Mouse (Mus musculus) embryonic fibroblast, embryonic 13.5 days (primary cell): ENCODE data around the gene Gart. TPM values are rescaled to one million over a fixed set of nuclear protein-coding genes. Genes with fewer than 3 reads are reported as not detected.

ENCODE experiments used
- H3K27ac ChIP-seq: 2 replicates; pipeline ENCODE4 v1.5.1; 2012; ENCODE audit warnings: low read length, control low read depth, inconsistent platforms; ENCODE audit not compliant: insufficient read depth
- H3K4me1 ChIP-seq: 2 replicates; pipeline ENCODE4 v1.6.1; 2011; ENCODE audit warnings: low read length; ENCODE audit not compliant: control insufficient read depth, insufficient read depth
- H3K4me3 ChIP-seq: 2 replicates; pipeline ENCODE4 v1.5.1; 2011; ENCODE audit warnings: mild to moderate bottlenecking, control low read depth, low read length; ENCODE audit not compliant: insufficient read depth
- CTCF ChIP-seq: IDR thresholded peaks from 2 replicates; pipeline ENCODE4 v1.5.1; 2011; ENCODE audit warnings: mild to moderate bottlenecking, control low read depth, low read length, moderate library complexity, borderline replicate concordance; ENCODE audit not compliant: insufficient read depth
- POLR2A ChIP-seq: IDR thresholded peaks from 2 replicates; pipeline ENCODE4 v1.6.1; 2011; ENCODE audit warnings: low read depth, mild to moderate bottlenecking, control low read depth, low read length, moderate library complexity
- polyA plus RNA-seq: library from polyadenylated mRNA; stranded (reverse); fragments of >200 nt; gene quantifications from 2 replicates; pipeline ENCODE4 v1.2.4, GENCODE M21; 2011; ENCODE audit warnings: low read depth; ENCODE audit not compliant: missing spikeins, insufficient read length

Gart gene
- polyA plus RNA-seq, 1 experiment, result 68.2 TPM

DNA sequence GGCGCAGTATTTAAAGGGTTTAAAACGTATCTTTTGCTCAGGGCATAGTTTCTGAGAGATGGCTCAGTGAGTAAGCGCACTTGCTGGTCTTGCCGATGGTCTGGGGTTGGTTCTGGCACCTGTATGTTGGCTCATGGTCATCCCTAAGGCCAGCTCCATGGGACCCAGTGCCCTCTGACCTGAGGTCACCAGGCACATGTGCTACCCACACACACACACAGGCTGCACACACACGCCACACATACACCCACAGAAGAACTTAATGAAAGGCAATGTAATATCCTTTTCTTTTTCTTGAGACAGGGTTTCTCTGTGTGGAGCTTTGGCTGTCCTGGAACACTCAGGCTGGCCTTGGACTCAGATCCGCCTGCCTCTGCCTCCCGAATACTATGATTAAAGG lies 13.8 kb downstream of the Gart start:
- Histone ChIP-seq H3K4me1 (no peaks in the 10 kb centered on the region), H3K27ac (no peak overlapping the region), H3K4me3 (no peak overlapping the region)
- TF ChIP-seq CTCF (no peak), POLR2A (no peak)

- Histone ChIP-seq H3K27ac (no peak overlapping the region), H3K4me1 (no peaks in the 10 kb centered on the region), H3K4me3 (no peak overlapping the region)
- TF ChIP-seq POLR2A (no peak), CTCF (no peak)
Observed at GRCm38 (mm10) chr16:91632439-91632838, 14.3 kb downstream of the Gart start.

DNA sequence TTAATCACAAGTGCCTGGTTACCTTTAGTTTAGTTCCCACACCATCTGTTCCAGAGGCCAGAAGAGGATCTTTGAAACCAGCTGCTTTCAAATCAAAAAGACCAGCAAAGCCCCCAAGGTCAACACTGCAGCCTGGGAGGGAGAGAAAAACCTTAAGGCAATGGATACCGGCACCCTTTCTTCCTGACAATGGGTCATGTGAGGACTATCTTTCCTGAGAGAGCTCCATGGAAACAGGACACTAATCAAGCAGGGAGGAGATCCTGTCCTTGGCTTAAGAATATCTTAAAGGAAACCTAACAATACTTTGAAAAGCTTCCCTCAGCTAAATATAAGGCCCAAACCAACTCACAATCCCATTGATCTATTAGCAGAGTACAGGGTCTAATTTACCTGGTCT lies 16.2 kb downstream of the Gart start:
- no peak overlapping the region for H3K4me3 ChIP-seq
- no peak overlapping the region for H3K27ac ChIP-seq
- no peak for TF ChIP-seq POLR2A
- no peak for TF ChIP-seq CTCF
- H3K4me1 ChIP-seq, result no peaks in the 10 kb centered on the region

DNA sequence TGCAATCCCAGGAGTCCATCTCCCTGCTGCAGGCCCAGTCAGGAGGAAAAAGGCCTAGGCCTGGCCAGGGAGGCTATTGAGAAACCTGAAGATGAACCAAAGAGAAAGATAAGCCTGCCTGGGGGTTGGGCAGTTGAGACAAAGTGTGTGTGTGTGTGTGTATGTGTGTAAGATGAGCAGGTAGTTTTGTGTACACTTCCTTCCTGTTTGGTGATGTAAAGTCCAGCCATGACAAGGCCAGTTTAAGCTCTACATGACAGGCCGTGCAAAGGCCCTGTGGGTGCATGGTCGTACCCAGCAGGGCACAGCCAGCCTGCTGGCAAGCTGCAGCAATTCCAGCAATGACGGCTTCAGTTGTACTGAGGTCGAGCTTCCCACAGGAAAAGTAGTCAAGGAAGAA lies 17.0 kb downstream of the Gart start:
- no peak for TF ChIP-seq CTCF
- Histone ChIP-seq H3K4me3 (no peak overlapping the region), H3K27ac (no peak overlapping the region), H3K4me1 (no peaks in the 10 kb centered on the region)

GRCm38 (mm10) chr16:91628673-91629072 lies 18.1 kb downstream of the Gart start:
- Histone ChIP-seq H3K4me3 (no peak overlapping the region), H3K27ac (no peak overlapping the region), H3K4me1 (no peaks in the 10 kb centered on the region)
- TF ChIP-seq CTCF (no peak), POLR2A (no peak)

GRCm38 (mm10) chr16:91627831-91628230 lies 18.9 kb downstream of the Gart start:
- Histone ChIP-seq H3K27ac (no peak overlapping the region), H3K4me3 (no peak overlapping the region), H3K4me1 (no peaks in the 10 kb centered on the region)
- TF ChIP-seq POLR2A (no peak), CTCF (no peak)

DNA sequence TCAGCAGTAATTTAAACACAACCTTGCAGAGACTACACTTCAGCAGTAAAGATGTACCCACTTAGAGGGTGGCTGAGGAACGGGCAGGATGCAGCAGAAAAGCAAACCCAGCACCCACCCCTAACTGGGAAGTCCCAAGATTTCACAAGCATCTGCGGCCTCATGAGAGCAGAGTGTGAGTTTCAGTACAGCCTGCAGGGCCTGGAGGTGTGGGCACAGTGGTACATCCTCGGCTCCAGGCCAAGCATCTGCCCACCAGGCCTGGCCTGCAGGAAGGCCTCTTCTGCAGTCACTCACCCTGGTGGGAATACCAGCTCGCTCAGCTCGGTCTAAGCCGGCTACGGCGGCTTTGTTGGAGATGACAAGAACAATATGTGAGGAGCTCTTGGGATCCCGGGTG lies 23.7 kb downstream of the Gart start:
- H3K27ac ChIP-seq, result no peak overlapping the region

GRCm38 (mm10) chr16:91620991-91621390 lies 25.8 kb downstream of the Gart start:
- H3K27ac ChIP-seq, result no peak overlapping the region
- H3K4me3 ChIP-seq, result no peak overlapping the region
- TF ChIP-seq CTCF (no peak), POLR2A (no peak)
- H3K4me1 ChIP-seq, result no peaks in the 10 kb centered on the region

More for the DNA sequence above, 23.7 kb downstream of the Gart start:
- TF ChIP-seq POLR2A, result no peak
- no peak for TF ChIP-seq CTCF
- Histone ChIP-seq H3K4me1 (no peaks in the 10 kb centered on the region), H3K4me3 (no peak overlapping the region)

- no peak overlapping the region for H3K27ac ChIP-seq
- no peak overlapping the region for H3K4me3 ChIP-seq
- no peaks in the 10 kb centered on the region for H3K4me1 ChIP-seq
- TF ChIP-seq POLR2A (no peak), CTCF (no peak)
Observed at GRCm38 (mm10) chr16:91620185-91620584, 26.6 kb downstream of the Gart start.

DNA sequence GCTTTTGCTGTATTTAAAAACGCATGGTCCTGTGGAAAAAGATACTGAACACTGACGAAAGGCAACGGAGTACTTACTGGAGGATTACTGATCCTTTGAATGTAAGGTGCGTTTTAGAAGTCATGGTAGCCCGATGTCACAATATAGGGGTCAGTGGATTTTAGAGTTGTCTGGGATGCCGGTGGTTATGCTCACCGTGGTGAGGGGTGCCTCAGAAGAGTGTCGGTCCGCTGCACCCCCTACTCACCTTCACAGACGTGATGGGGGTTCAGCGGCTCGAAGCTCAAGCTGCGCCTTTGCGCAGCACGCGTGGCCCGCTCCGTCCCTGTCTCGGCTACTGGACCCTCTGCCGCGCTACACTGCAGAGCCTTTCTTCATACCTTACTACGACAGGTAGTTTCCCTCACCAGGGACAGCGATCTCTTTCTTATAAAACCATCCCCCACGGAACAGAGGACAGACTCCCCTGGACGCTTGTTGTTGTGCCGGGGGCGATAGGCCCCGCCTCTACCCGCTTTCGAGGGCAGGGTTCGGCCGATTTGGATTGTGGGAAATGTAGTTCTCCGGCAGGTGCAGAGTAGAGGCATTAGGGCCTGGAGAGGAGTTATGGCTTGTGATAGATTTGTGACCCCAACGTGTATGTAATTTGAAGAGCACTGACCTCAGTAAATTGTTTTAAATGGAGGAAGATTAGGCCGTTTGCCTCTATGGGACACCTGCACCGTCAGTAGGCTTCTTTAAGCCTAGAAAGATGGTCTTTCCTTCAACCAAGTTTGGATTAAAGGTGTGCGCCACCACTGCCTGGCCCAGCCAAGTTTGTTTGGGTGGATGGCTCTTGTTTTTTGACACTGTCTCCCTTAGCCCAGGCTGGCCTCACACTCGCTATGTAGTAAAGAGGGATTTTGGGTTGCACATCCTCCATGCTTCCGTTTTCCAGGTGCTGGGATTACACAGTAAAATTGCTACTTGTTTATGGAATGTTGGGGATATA lies 27.9 kb downstream of the Gart start, which contains the start of gene Dnajc28:
Gene Dnajc28, minus strand, starts transcription at position 516 of the 991 bp plus-strand sequence.
- Histone ChIP-seq H3K4me1 (no peaks in the 10 kb centered on the region), H3K27ac (no peak within 1 kb of the TSS), H3K4me3 (peak within 1 kb of the TSS; percentile 84)
- peak; percentile 43; the same call in 1 of the 2 replicates for TF ChIP-seq POLR2A
- TF ChIP-seq CTCF, result no peak

GRCm38 (mm10) chr16:91614552-91614951 lies 32.2 kb downstream of the Gart start:
- no peak overlapping the region for H3K27ac ChIP-seq
- TF ChIP-seq CTCF, result no peak
- no peak for TF ChIP-seq POLR2A
- no peaks in the 10 kb centered on the region for H3K4me1 ChIP-seq
- H3K4me3 ChIP-seq, result no peak overlapping the region
